Mouse (Mus musculus) lung, embryonic 15.5 days (tissue): Measurements from ENCODE around the gene Pfkfb3. TPM values are rescaled to one million over a fixed set of nuclear protein-coding genes. Genes with fewer than 3 reads are reported as not detected.
A peak's percentile ranks its signal among the peaks of the same experiment; 100 is the strongest.

ENCODE experiments used
- ATAC-seq: fragments of 200-750 bp; cut with Nextera tagmentation; 2 replicates; pipeline ENCODE4 v1.8.0; 2017; ENCODE audit warnings: moderate number of reproducible peaks, borderline replicate concordance; ENCODE audit not compliant: low FRiP score, low TSS enrichment; ENCODE audit errors: extremely low read depth
- H3K27ac ChIP-seq: fragments of 300-500 bp; sonication (generic); 2 replicates; pipeline ENCODE4 v1.5.1; 2015; ENCODE audit warnings: moderate library complexity, mild to moderate bottlenecking, inconsistent platforms
- H3K27me3 ChIP-seq: fragments of 300-500 bp; sonication (generic); 2 replicates; pipeline ENCODE4 v1.6.1; 2015; ENCODE audit warnings: inconsistent platforms
- H3K36me3 ChIP-seq: fragments of 300-500 bp; sonication (generic); 2 replicates; pipeline ENCODE4 v1.6.1; 2015; ENCODE audit warnings: inconsistent platforms
- H3K4me1 ChIP-seq: fragments of 300-500 bp; sonication (generic); 2 replicates; pipeline ENCODE4 v1.6.1; 2015; ENCODE audit warnings: inconsistent platforms
- H3K4me2 ChIP-seq: fragments of 300-500 bp; sonication (generic); 2 replicates; pipeline ENCODE4 v1.6.1; 2015; ENCODE audit warnings: inconsistent platforms, mild to moderate bottlenecking, moderate library complexity
- H3K4me3 ChIP-seq: fragments of 300-500 bp; sonication (generic); 2 replicates; pipeline ENCODE4 v1.5.1; 2015; ENCODE audit warnings: mild to moderate bottlenecking, inconsistent platforms
- H3K9ac ChIP-seq: fragments of 300-500 bp; sonication (generic); 2 replicates; pipeline ENCODE4 v1.6.1; 2015; ENCODE audit warnings: inconsistent platforms
- H3K9me3 ChIP-seq: fragments of 300-500 bp; sonication (generic); 2 replicates; pipeline ENCODE4 v1.6.1; 2016; ENCODE audit warnings: inconsistent platforms
- WGBS: fragments of 180-500 bp; shearing (Covaris S2); methylation state at CpG from one replicate; pipeline ENCODE4 v1.1.7; 2015; 5-methylcytosine and 5-hydroxymethylcytosine counted together
- polyA plus RNA-seq: library from polyadenylated mRNA; unstranded; fragments of >200 nt; fragmentation: Nextera tagmentation; extraction: Ambion mirVana; gene quantifications from 2 replicates; pipeline ENCODE4 v1.2.1, GENCODE M21; 2015

The Pfkfb3 gene
- 22.0 and 25.4 TPM in 2 replicates for polyA plus RNA-seq

GRCm38 (mm10) chr2:11553471-11554400 lies at the start of gene Pfkfb3:
TSS of gene Pfkfb3 (minus strand) at chr2:11554077.
- Histone ChIP-seq H3K4me2 (peak within 1 kb of the TSS; percentile 97), H3K9me3 (no peaks in the 10 kb centered on the region), H3K9ac (peak within 1 kb of the TSS; percentile 56), H3K36me3 (no peaks in the 10 kb centered on the region), H3K4me3 (peak within 1 kb of the TSS; percentile 55), H3K4me1 (peaks cover 13% of the 10 kb centered on the region; the same call in 1 of the 2 replicates), H3K27ac (no peak within 1 kb of the TSS), H3K27me3 (peaks cover 6% of the 10 kb centered on the region; the same call in 1 of the 2 replicates)
- ATAC-seq, result peak; percentile 86
- WGBS, result 2% methylated on average over 57 of the region's 67 CpGs

GRCm38 (mm10) chr2:11602506-11603489 lies 48.9 kb upstream of the Pfkfb3 start:
- H3K9ac ChIP-seq, result peak overlapping the region; percentile 94
- H3K27ac ChIP-seq, result peak overlapping the region; percentile 56
- peaks cover 25% of the 10 kb centered on the region for H3K36me3 ChIP-seq
- peak overlapping the region; percentile 82 for H3K4me3 ChIP-seq
- H3K4me2 ChIP-seq, result peak overlapping the region; percentile 77
- no peaks in the 10 kb centered on the region for H3K27me3 ChIP-seq
- no peaks in the 10 kb centered on the region for H3K9me3 ChIP-seq
- under 1% methylated on average over 78 of the region's 78 CpGs for WGBS
- peak; percentile 99 for ATAC-seq
- peaks cover 14% of the 10 kb centered on the region for H3K4me1 ChIP-seq

- Histone ChIP-seq H3K9ac (peak overlapping the region; percentile 94), H3K9me3 (no peaks in the 10 kb centered on the region), H3K4me3 (peak overlapping the region; percentile 82), H3K4me1 (peaks cover 14% of the 10 kb centered on the region), H3K36me3 (peaks cover 35% of the 10 kb centered on the region), H3K4me2 (peak overlapping the region; percentile 77), H3K27ac (no peak overlapping the region), H3K27me3 (no peaks in the 10 kb centered on the region)
- ATAC-seq, result no peak
- 79% methylated on average over 6 of the region's 6 CpGs for WGBS
Observed at GRCm38 (mm10) chr2:11601795-11602194, 47.9 kb upstream of the Pfkfb3 start.

- H3K27me3 ChIP-seq, result no peaks in the 10 kb centered on the region
- H3K9me3 ChIP-seq, result no peaks in the 10 kb centered on the region
- WGBS, result 95% methylated on average over 7 of the region's 7 CpGs
- H3K4me2 ChIP-seq, result no peak overlapping the region
- peaks cover 14% of the 10 kb centered on the region for H3K4me1 ChIP-seq
- no peak overlapping the region for H3K27ac ChIP-seq
- ATAC-seq, result no peak
- H3K36me3 ChIP-seq, result peaks cover 67% of the 10 kb centered on the region
- no peak overlapping the region for H3K4me3 ChIP-seq
- H3K9ac ChIP-seq, result no peak overlapping the region
Observed at GRCm38 (mm10) chr2:11597906-11598305, 44.0 kb upstream of the Pfkfb3 start.

GRCm38 (mm10) chr2:11596690-11597089 lies 42.8 kb upstream of the Pfkfb3 start:
- H3K36me3 ChIP-seq, result peaks cover 79% of the 10 kb centered on the region
- no peak for ATAC-seq

GRCm38 (mm10) chr2:11587996-11588395 lies 34.1 kb upstream of the Pfkfb3 start:
- 78% methylated on average over 4 of the region's 4 CpGs for WGBS
- Histone ChIP-seq H3K4me2 (no peak overlapping the region), H3K27ac (no peak overlapping the region), H3K36me3 (peaks cover 94% of the 10 kb centered on the region), H3K4me1 (no peaks in the 10 kb centered on the region), H3K4me3 (no peak overlapping the region), H3K9ac (no peak overlapping the region), H3K9me3 (no peaks in the 10 kb centered on the region), H3K27me3 (no peaks in the 10 kb centered on the region)
- ATAC-seq, result no peak

More at GRCm38 (mm10) chr2:11596690-11597089, 42.8 kb upstream of the Pfkfb3 start:
- Histone ChIP-seq H3K27ac (no peak overlapping the region), H3K4me3 (no peak overlapping the region), H3K9me3 (no peaks in the 10 kb centered on the region), H3K4me2 (no peak overlapping the region), H3K27me3 (no peaks in the 10 kb centered on the region), H3K4me1 (peaks cover 8% of the 10 kb centered on the region), H3K9ac (no peak overlapping the region)
- 86% methylated on average over 2 of the region's 2 CpGs for WGBS

GRCm38 (mm10) chr2:11579399-11579798 lies 25.5 kb upstream of the Pfkfb3 start:
- ATAC-seq, result no peak
- H3K27me3 ChIP-seq, result no peaks in the 10 kb centered on the region
- no peak overlapping the region for H3K4me2 ChIP-seq
- H3K27ac ChIP-seq, result no peak overlapping the region
- no peaks in the 10 kb centered on the region for H3K9me3 ChIP-seq
- no peak overlapping the region for H3K9ac ChIP-seq
- no peak overlapping the region for H3K4me3 ChIP-seq
- H3K4me1 ChIP-seq, result no peaks in the 10 kb centered on the region
- H3K36me3 ChIP-seq, result peaks cover 17% of the 10 kb centered on the region
- WGBS, result 90% methylated on average over 4 of the region's 4 CpGs

GRCm38 (mm10) chr2:11578187-11578586 lies 24.3 kb upstream of the Pfkfb3 start:
- H3K27me3 ChIP-seq, result no peaks in the 10 kb centered on the region
- H3K9ac ChIP-seq, result no peak overlapping the region
- no peaks in the 10 kb centered on the region for H3K9me3 ChIP-seq
- H3K27ac ChIP-seq, result no peak overlapping the region
- H3K4me1 ChIP-seq, result no peaks in the 10 kb centered on the region
- H3K36me3 ChIP-seq, result peaks cover 8% of the 10 kb centered on the region; the same call in 1 of the 2 replicates
- H3K4me3 ChIP-seq, result no peak overlapping the region
- no peak for ATAC-seq
- no peak overlapping the region for H3K4me2 ChIP-seq
- 89% methylated on average over 6 of the region's 6 CpGs for WGBS

GRCm38 (mm10) chr2:11573684-11574083 lies 19.8 kb upstream of the Pfkfb3 start:
- Histone ChIP-seq H3K36me3 (no peaks in the 10 kb centered on the region), H3K9me3 (no peaks in the 10 kb centered on the region), H3K4me1 (no peaks in the 10 kb centered on the region), H3K27ac (no peak overlapping the region), H3K9ac (no peak overlapping the region), H3K4me3 (no peak overlapping the region), H3K27me3 (no peaks in the 10 kb centered on the region), H3K4me2 (no peak overlapping the region)
- no peak for ATAC-seq
- 84% methylated on average over 1 of the region's 1 CpGs for WGBS

- no peaks in the 10 kb centered on the region for H3K9me3 ChIP-seq
- H3K4me3 ChIP-seq, result no peak overlapping the region
- no peaks in the 10 kb centered on the region for H3K4me1 ChIP-seq
- no peak overlapping the region for H3K27ac ChIP-seq
- WGBS, result 45% methylated on average over 6 of the region's 6 CpGs
- no peak for ATAC-seq
- H3K36me3 ChIP-seq, result no peaks in the 10 kb centered on the region
- H3K9ac ChIP-seq, result no peak overlapping the region
- no peaks in the 10 kb centered on the region for H3K27me3 ChIP-seq
- H3K4me2 ChIP-seq, result no peak overlapping the region
Observed at GRCm38 (mm10) chr2:11571004-11571535, 17.2 kb upstream of the Pfkfb3 start.

GRCm38 (mm10) chr2:11568471-11568870 lies 14.6 kb upstream of the Pfkfb3 start:
- Histone ChIP-seq H3K9me3 (no peaks in the 10 kb centered on the region), H3K36me3 (no peaks in the 10 kb centered on the region), H3K4me3 (no peak overlapping the region), H3K27me3 (no peaks in the 10 kb centered on the region), H3K4me2 (no peak overlapping the region), H3K27ac (no peak overlapping the region), H3K9ac (no peak overlapping the region), H3K4me1 (no peaks in the 10 kb centered on the region)
- 86% methylated on average over 7 of the region's 7 CpGs for WGBS
- ATAC-seq, result no peak
